Mouse (Mus musculus): ENCODE results near the gene Tpbg. TPM values are rescaled to one million over a fixed set of nuclear protein-coding genes. Genes with fewer than 3 reads are reported as not detected.

The Tpbg gene
- polyA plus RNA-seq, 1 experiment from 2014 or later, result 32.0 TPM

- 78% methylated on average over 2 of the region's 2 CpGs for WGBS
- H3K36me3 ChIP-seq, result peaks cover 35% of the 10 kb centered on the region
- no peak for DNase-seq (ENCODE audit: low spot score)
These were observed 4.0 kb downstream of the Tpbg start for GRCm38 (mm10) chr9:85846186-85846585.

GRCm38 (mm10) chr9:85854780-85855179, 12.6 kb downstream of the Tpbg start:
- Histone ChIP-seq H3K4me3 (no peak overlapping the region), H3K9me3 (no peaks in the 10 kb centered on the region), H3K4me1 (replicated peaks) (no peaks in the 10 kb centered on the region), H3K27ac (no peak overlapping the region), H3K36me3 (peaks cover 8% of the 10 kb centered on the region), H3K27me3 (ENCODE audit: insufficient read depth, poor library complexity, severe bottlenecking) (no peaks in the 10 kb centered on the region)
- DNase-seq (ENCODE audit: low spot score), result no peak
- WGBS, result 90% methylated on average over 4 of the region's 4 CpGs

More at GRCm38 (mm10) chr9:85846186-85846585, 4.0 kb downstream of the Tpbg start:
- Histone ChIP-seq H3K4me3 (no peak overlapping the region), H3K27me3 (ENCODE audit: insufficient read depth, poor library complexity, severe bottlenecking) (peaks cover 11% of the 10 kb centered on the region), H3K27ac (no peak overlapping the region), H3K4me1 (replicated peaks) (peaks cover 33% of the 10 kb centered on the region), H3K9me3 (no peaks in the 10 kb centered on the region)

- H3K36me3 ChIP-seq, result peaks cover 7% of the 10 kb centered on the region
- no peaks in the 10 kb centered on the region for H3K9me3 ChIP-seq
- H3K4me3 ChIP-seq, result no peak overlapping the region
- H3K27ac ChIP-seq, result no peak overlapping the region
- H3K27me3 ChIP-seq (ENCODE audit: insufficient read depth, poor library complexity, severe bottlenecking), result no peaks in the 10 kb centered on the region
- no peaks in the 10 kb centered on the region; the same call in 1 of the 2 replicates for H3K4me1 ChIP-seq (replicated peaks)
- 73% methylated on average over 6 of the region's 6 CpGs for WGBS
- no peak for DNase-seq (ENCODE audit: low spot score)
These were observed 14.3 kb downstream of the Tpbg start for GRCm38 (mm10) chr9:85856511-85856910.

GRCm38 (mm10) chr9:85861065-85861464, 18.9 kb downstream of the Tpbg start:
- H3K36me3 ChIP-seq, result no peaks in the 10 kb centered on the region
- no peak overlapping the region for H3K27ac ChIP-seq
- no peaks in the 10 kb centered on the region for H3K9me3 ChIP-seq
- DNase-seq (ENCODE audit: low spot score), result no peak
- no peaks in the 10 kb centered on the region for H3K27me3 ChIP-seq (ENCODE audit: insufficient read depth, poor library complexity, severe bottlenecking)
- no peaks in the 10 kb centered on the region; the same call in 1 of the 2 replicates for H3K4me1 ChIP-seq (replicated peaks)
- H3K4me3 ChIP-seq, result no peak overlapping the region
- WGBS, result 49% methylated on average over 4 of the region's 4 CpGs

GRCm38 (mm10) chr9:85862562-85862961, 20.4 kb downstream of the Tpbg start:
- Histone ChIP-seq H3K27me3 (ENCODE audit: insufficient read depth, poor library complexity, severe bottlenecking) (no peaks in the 10 kb centered on the region), H3K27ac (no peak overlapping the region), H3K36me3 (no peaks in the 10 kb centered on the region), H3K4me3 (no peak overlapping the region), H3K4me1 (replicated peaks) (no peaks in the 10 kb centered on the region; the same call in 1 of the 2 replicates), H3K9me3 (no peaks in the 10 kb centered on the region)
- 89% methylated on average over 6 of the region's 6 CpGs for WGBS
- no peak for DNase-seq (ENCODE audit: low spot score)

- Histone ChIP-seq H3K4me3 (no peak overlapping the region), H3K9me3 (no peaks in the 10 kb centered on the region), H3K27me3 (ENCODE audit: insufficient read depth, poor library complexity, severe bottlenecking) (no peaks in the 10 kb centered on the region), H3K27ac (no peak overlapping the region), H3K36me3 (no peaks in the 10 kb centered on the region), H3K4me1 (replicated peaks) (no peaks in the 10 kb centered on the region)
- DNase-seq (ENCODE audit: low spot score), result no peak
- 81% methylated on average over 7 of the region's 7 CpGs for WGBS
These were observed 30.7 kb downstream of the Tpbg start for GRCm38 (mm10) chr9:85872908-85873307.

- WGBS, result 88% methylated on average over 5 of the region's 5 CpGs
- Histone ChIP-seq H3K27me3 (ENCODE audit: insufficient read depth, poor library complexity, severe bottlenecking) (no peaks in the 10 kb centered on the region), H3K27ac (no peak overlapping the region), H3K4me1 (replicated peaks) (no peaks in the 10 kb centered on the region), H3K9me3 (no peaks in the 10 kb centered on the region), H3K36me3 (no peaks in the 10 kb centered on the region), H3K4me3 (no peak overlapping the region)
- no peak for DNase-seq (ENCODE audit: low spot score)
These were observed 51.5 kb downstream of the Tpbg start for GRCm38 (mm10) chr9:85893681-85894080.

Other genes starting within 250 kb of the Tpbg start
- 30.8 and 33.0 TPM in 2 replicates for gene Ibtk, start 93.0 kb upstream of the Tpbg start, polyA plus RNA-seq (2016; fragmentation: Nextera tagmentation; extraction: Ambion mirVana)

Data from hindbrain, embryonic 10.5 days (tissue).